Mouse (Mus musculus): ENCODE data around the gene Pbxip1. TPM values are rescaled to one million over a fixed set of nuclear protein-coding genes. Genes with fewer than 3 reads are reported as not detected.
A peak's percentile ranks its signal among the peaks of the same experiment; 100 is the strongest.

Pbxip1 gene
- polyA plus RNA-seq, 1 experiment from 2014 or later, result 35.0 TPM

GRCm38 (mm10) chr3:89448720-89449537 is 12.4 kb downstream of the Pbxip1 start:
- H3K4me1 ChIP-seq, result peaks cover 31% of the 10 kb centered on the region
- 40% methylated on average over 13 of the region's 13 CpGs for WGBS
- H3K27ac ChIP-seq, result peak overlapping the region; percentile 47

GRCm38 (mm10) chr3:89449541-89449940 is 13.0 kb downstream of the Pbxip1 start:
- H3K4me3 ChIP-seq, result no peak overlapping the region
- no peak for ATAC-seq (ENCODE audit: borderline replicate concordance, extremely low read depth, low FRiP score, low TSS enrichment)
- no peak overlapping the region; the same call in 1 of the 2 replicates for H3K4me2 ChIP-seq
- H3K9ac ChIP-seq, result no peak overlapping the region
- H3K4me1 ChIP-seq, result peaks cover 33% of the 10 kb centered on the region
- H3K27me3 ChIP-seq, result no peaks in the 10 kb centered on the region
- H3K36me3 ChIP-seq, result peaks cover 7% of the 10 kb centered on the region
- 0 out of 2 replicates have a peak overlapping the region, but pooled peaks have one; percentile 47 for H3K27ac ChIP-seq
- WGBS, result 47% methylated on average over 7 of the region's 7 CpGs
- no peaks in the 10 kb centered on the region for H3K9me3 ChIP-seq

More at GRCm38 (mm10) chr3:89448720-89449537, 12.4 kb downstream of the Pbxip1 start:
- H3K36me3 ChIP-seq, result peaks cover 7% of the 10 kb centered on the region
- no peaks in the 10 kb centered on the region for H3K9me3 ChIP-seq
- no peaks in the 10 kb centered on the region for H3K27me3 ChIP-seq
- peak overlapping the region; percentile 26; the same call in 1 of the 2 replicates for H3K4me2 ChIP-seq
- ATAC-seq (ENCODE audit: borderline replicate concordance, extremely low read depth, low FRiP score, low TSS enrichment), result peak; percentile 79
- H3K4me3 ChIP-seq, result no peak overlapping the region
- no peak overlapping the region; the same call in 1 of the 2 replicates for H3K9ac ChIP-seq

- Histone ChIP-seq H3K9ac (no peak overlapping the region), H3K4me3 (no peak overlapping the region), H3K4me2 (no peak overlapping the region), H3K27me3 (no peaks in the 10 kb centered on the region), H3K4me1 (peaks cover 37% of the 10 kb centered on the region), H3K27ac (peak overlapping the region; percentile 53; the same call in 1 of the 2 replicates), H3K9me3 (no peaks in the 10 kb centered on the region), H3K36me3 (no peaks in the 10 kb centered on the region)
- WGBS, result 58% methylated on average over 1 of the region's 1 CpGs
- ATAC-seq (ENCODE audit: borderline replicate concordance, extremely low read depth, low FRiP score, low TSS enrichment), result 0 out of 2 replicates have a peak, but pooled peaks have one; percentile 33
These were observed 15.4 kb downstream of the Pbxip1 start for GRCm38 (mm10) chr3:89451916-89452315.

GRCm38 (mm10) chr3:89454401-89455177 is 18.1 kb downstream of the Pbxip1 start, which contains the start of gene Pmvk:
Gene Pmvk (plus strand): TSS chr3:89454541.
- H3K27me3 ChIP-seq, result no peaks in the 10 kb centered on the region
- H3K9me3 ChIP-seq, result no peaks in the 10 kb centered on the region
- no peak within 1 kb of the TSS for H3K4me3 ChIP-seq
- H3K36me3 ChIP-seq, result no peaks in the 10 kb centered on the region
- H3K9ac ChIP-seq, result 0 out of 2 replicates have a peak within 1 kb of the TSS, but pooled peaks have one; percentile 22
- no peak within 1 kb of the TSS for H3K27ac ChIP-seq
- 45% methylated on average over 10 of the region's 10 CpGs for WGBS
- no peak for ATAC-seq (ENCODE audit: borderline replicate concordance, extremely low read depth, low FRiP score, low TSS enrichment)
- no peak within 1 kb of the TSS for H3K4me2 ChIP-seq
- H3K4me1 ChIP-seq, result peaks cover 35% of the 10 kb centered on the region

GRCm38 (mm10) chr3:89455786-89456285 is 19.3 kb downstream of the Pbxip1 start:
- no peak for ATAC-seq (ENCODE audit: borderline replicate concordance, extremely low read depth, low FRiP score, low TSS enrichment)
- H3K36me3 ChIP-seq, result no peaks in the 10 kb centered on the region
- no peak overlapping the region for H3K4me2 ChIP-seq
- no peak overlapping the region for H3K9ac ChIP-seq
- H3K27ac ChIP-seq, result no peak overlapping the region
- no peaks in the 10 kb centered on the region for H3K9me3 ChIP-seq
- H3K4me1 ChIP-seq, result peaks cover 37% of the 10 kb centered on the region
- 88% methylated on average over 1 of the region's 1 CpGs for WGBS
- no peak overlapping the region for H3K4me3 ChIP-seq
- no peaks in the 10 kb centered on the region for H3K27me3 ChIP-seq

GRCm38 (mm10) chr3:89456726-89457665 is 20.5 kb downstream of the Pbxip1 start:
- peak; percentile 17; the same call in 1 of the 2 replicates for ATAC-seq (ENCODE audit: borderline replicate concordance, extremely low read depth, low FRiP score, low TSS enrichment)
- Histone ChIP-seq H3K4me1 (peaks cover 26% of the 10 kb centered on the region), H3K27me3 (no peaks in the 10 kb centered on the region), H3K4me2 (no peak overlapping the region), H3K4me3 (no peak overlapping the region), H3K27ac (no peak overlapping the region), H3K9me3 (no peaks in the 10 kb centered on the region), H3K36me3 (no peaks in the 10 kb centered on the region), H3K9ac (no peak overlapping the region)
- WGBS, result 37% methylated on average over 10 of the region's 10 CpGs

GRCm38 (mm10) chr3:89458372-89458964 is 22.0 kb downstream of the Pbxip1 start:
- Histone ChIP-seq H3K4me2 (peak overlapping the region; percentile 83), H3K27ac (peak overlapping the region; percentile 82), H3K36me3 (no peaks in the 10 kb centered on the region), H3K9me3 (no peaks in the 10 kb centered on the region), H3K4me3 (peak overlapping the region; percentile 57), H3K27me3 (no peaks in the 10 kb centered on the region), H3K9ac (no peak overlapping the region), H3K4me1 (peaks cover 23% of the 10 kb centered on the region)
- peak; percentile 56; the same call in 1 of the 2 replicates for ATAC-seq (ENCODE audit: borderline replicate concordance, extremely low read depth, low FRiP score, low TSS enrichment)
- WGBS, result 25% methylated on average over 13 of the region's 13 CpGs

GRCm38 (mm10) chr3:89458965-89459807 is 22.7 kb downstream of the Pbxip1 start:
- under 1% methylated on average over 34 of the region's 36 CpGs for WGBS
- Histone ChIP-seq H3K27ac (peak overlapping the region; percentile 82), H3K4me2 (peak overlapping the region; percentile 83), H3K9ac (peak overlapping the region; percentile 60), H3K4me1 (peaks cover 23% of the 10 kb centered on the region), H3K9me3 (no peaks in the 10 kb centered on the region), H3K27me3 (no peaks in the 10 kb centered on the region), H3K36me3 (no peaks in the 10 kb centered on the region), H3K4me3 (peak overlapping the region; percentile 57)
- peak; percentile 83 for ATAC-seq (ENCODE audit: borderline replicate concordance, extremely low read depth, low FRiP score, low TSS enrichment)

- no peaks in the 10 kb centered on the region for H3K9me3 ChIP-seq
- H3K9ac ChIP-seq, result no peak overlapping the region
- no peaks in the 10 kb centered on the region for H3K27me3 ChIP-seq
- 48% methylated on average over 4 of the region's 4 CpGs for WGBS
- H3K36me3 ChIP-seq, result peaks cover 13% of the 10 kb centered on the region
- no peak overlapping the region for H3K27ac ChIP-seq
- H3K4me2 ChIP-seq, result no peak overlapping the region
- ATAC-seq (ENCODE audit: borderline replicate concordance, extremely low read depth, low FRiP score, low TSS enrichment), result no peak
- H3K4me3 ChIP-seq, result no peak overlapping the region
- 0 out of 2 replicates have a peak, but pooled peaks cover 3% of the 10 kb centered on the region for H3K4me1 ChIP-seq
These were observed 31.8 kb downstream of the Pbxip1 start for GRCm38 (mm10) chr3:89468268-89468667.

- Histone ChIP-seq H3K36me3 (peaks cover 13% of the 10 kb centered on the region), H3K4me2 (no peak overlapping the region), H3K4me1 (0 out of 2 replicates have a peak, but pooled peaks cover 3% of the 10 kb centered on the region), H3K9ac (no peak overlapping the region), H3K4me3 (no peak overlapping the region), H3K27ac (no peak overlapping the region), H3K27me3 (no peaks in the 10 kb centered on the region), H3K9me3 (no peaks in the 10 kb centered on the region)
- WGBS, result 75% methylated on average over 7 of the region's 7 CpGs
- ATAC-seq (ENCODE audit: borderline replicate concordance, extremely low read depth, low FRiP score, low TSS enrichment), result no peak
These were observed 35.8 kb downstream of the Pbxip1 start for GRCm38 (mm10) chr3:89472280-89472679.
